Mouse (Mus musculus): ENCODE results near the gene Hnrnpd.

GRCm38 (mm10) chr5:100012599-100012998, 33.9 kb upstream of the Hnrnpd start:
- TF ChIP-seq FLI1 (IDR thresholded peaks at IDR 0.05; ENCODE audit: low read length), result no peak
- no peak for TF ChIP-seq GATA1 (IDR thresholded peaks at IDR 0.05; ENCODE audit: borderline replicate concordance, low read length)

All from megakaryocyte, embryonic 14.5 days (primary cell).